Mouse (Mus musculus) MEL (cell line): Measurements from ENCODE around the gene Cox8c.

Source experiments
- CHD2 ChIP-seq: IDR thresholded peaks from 2 replicates; pipeline ENCODE4 v1.6.1; 2011; ENCODE audit warnings: low read length, improper control_type of control experiment
- CTCF ChIP-seq, 3 experiments: IDR thresholded peaks in 2 of 3; conservative IDR thresholded peaks in 1 of 3; 2 replicates each; pipeline ENCODE4 v1.5.1; 2011 to 2012; ENCODE audit warnings: low read length in 3 of 3, low read depth in 2 of 3, mild to moderate bottlenecking in 2 of 3, improper control_type of control experiment in 1 of 3, inconsistent platforms in 1 of 3, mixed read lengths in 1 of 3, moderate library complexity in 1 of 3; ENCODE audit not compliant: control insufficient read depth in 1 of 3, insufficient read depth in 1 of 3, poor library complexity in 1 of 3, severe bottlenecking in 1 of 3
- MAFK ChIP-seq: IDR thresholded peaks from 2 replicates; pipeline ENCODE4 v1.6.1; 2011; ENCODE audit warnings: low read depth, mild to moderate bottlenecking, low read length, improper control_type of control experiment, borderline replicate concordance
- MAX ChIP-seq: IDR thresholded peaks from 2 replicates; pipeline ENCODE4 v1.6.1; 2011; ENCODE audit warnings: low read length, improper control_type of control experiment
- MEF2A ChIP-seq: IDR thresholded peaks from 2 replicates; pipeline ENCODE4 v1.6.1; 2014; ENCODE audit warnings: low read depth, mild to moderate bottlenecking, inconsistent platforms, low read length, improper control_type of control experiment; ENCODE audit not compliant: poor library complexity, insufficient replicate concordance, severe bottlenecking; ENCODE audit errors: extremely low read depth
- NELFE ChIP-seq: IDR thresholded peaks from 2 replicates; pipeline ENCODE4 v1.6.1; 2011; ENCODE audit warnings: low read depth, low read length, improper control_type of control experiment
- POLR2A ChIP-seq, 2 experiments: IDR thresholded peaks; 2 replicates each; pipeline ENCODE4 v1.6.1; 2011 to 2012; ENCODE audit warnings: low read length in 2 of 2, mild to moderate bottlenecking in 2 of 2, control low read depth in 1 of 2, improper control_type of control experiment in 1 of 2, low read depth in 1 of 2, moderate library complexity in 1 of 2; ENCODE audit not compliant: control insufficient read depth in 1 of 2, insufficient read depth in 1 of 2, poor library complexity in 1 of 2
- RAD21 ChIP-seq: IDR thresholded peaks from 2 replicates; pipeline ENCODE4 v1.6.1; 2011; ENCODE audit warnings: mild to moderate bottlenecking, low read depth, low read length, improper control_type of control experiment
- TAL1 ChIP-seq: IDR thresholded peaks from 2 replicates; pipeline ENCODE4 v1.6.1; 2012; ENCODE audit warnings: mild to moderate bottlenecking, inconsistent platforms, low read length, moderate library complexity, mixed read lengths
- TCF12 ChIP-seq: IDR thresholded peaks from 2 replicates; pipeline ENCODE4 v1.6.1; 2014; ENCODE audit warnings: low read depth, mild to moderate bottlenecking, inconsistent platforms, low read length, improper control_type of control experiment, moderate library complexity
- USF2 ChIP-seq, 2 experiments: IDR thresholded peaks; 2 replicates each; pipeline ENCODE4 v1.6.1; 2011 to 2012; ENCODE audit warnings: improper control_type of control experiment in 2 of 2, low read length in 2 of 2, borderline replicate concordance in 1 of 2, inconsistent platforms in 1 of 2, low read depth in 1 of 2, mild to moderate bottlenecking in 1 of 2; ENCODE audit not compliant: insufficient read depth in 1 of 2

DNA sequence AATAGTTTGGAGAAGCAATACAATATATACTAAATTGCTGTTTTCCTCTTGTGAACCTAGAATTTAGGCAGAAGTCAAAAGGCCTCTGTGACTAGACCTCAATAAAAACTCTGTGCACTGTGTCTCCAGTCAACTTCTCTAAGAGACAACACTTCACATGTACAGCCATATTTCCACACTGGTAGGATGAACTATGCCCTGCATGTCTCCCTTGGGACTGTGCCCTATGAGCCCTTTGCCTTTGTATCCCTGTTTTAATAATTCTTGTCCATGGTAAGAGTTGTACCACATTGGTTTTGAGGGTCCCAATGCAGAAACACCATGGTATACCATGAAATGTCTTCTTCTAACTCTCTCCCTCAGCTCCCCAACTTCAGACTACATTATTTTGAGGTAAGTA, 38.3 kb upstream of the Cox8c start:
- TF ChIP-seq POLR2A (IDR thresholded peaks at IDR 0.05; ENCODE audit: control insufficient read depth in 1 of 2, insufficient read depth in 1 of 2, low read depth in 1 of 2, low read length in 2 of 2, poor library complexity in 1 of 2) (no peak), CTCF (IDR thresholded peaks at IDR 0.05 in 2 of 3, conservative IDR thresholded peaks at IDR 0.05 in 1 of 3; ENCODE audit: control insufficient read depth in 1 of 3, insufficient read depth in 1 of 3, low read depth in 2 of 3, low read length in 3 of 3, poor library complexity in 1 of 3, severe bottlenecking in 1 of 3) (no peak), TCF12 (no peak), CHD2 (no peak), NELFE (no peak), RAD21 (no peak), MEF2A (no peak), MAFK (no peak), USF2 (IDR thresholded peaks at IDR 0.05; ENCODE audit: borderline replicate concordance in 1 of 2, insufficient read depth in 1 of 2, low read depth in 1 of 2, low read length in 2 of 2) (no peak), TAL1 (no peak), MAX (no peak)
